ENCODE assay signal across 1 mouse cellular context in the genomic region with DNA sequence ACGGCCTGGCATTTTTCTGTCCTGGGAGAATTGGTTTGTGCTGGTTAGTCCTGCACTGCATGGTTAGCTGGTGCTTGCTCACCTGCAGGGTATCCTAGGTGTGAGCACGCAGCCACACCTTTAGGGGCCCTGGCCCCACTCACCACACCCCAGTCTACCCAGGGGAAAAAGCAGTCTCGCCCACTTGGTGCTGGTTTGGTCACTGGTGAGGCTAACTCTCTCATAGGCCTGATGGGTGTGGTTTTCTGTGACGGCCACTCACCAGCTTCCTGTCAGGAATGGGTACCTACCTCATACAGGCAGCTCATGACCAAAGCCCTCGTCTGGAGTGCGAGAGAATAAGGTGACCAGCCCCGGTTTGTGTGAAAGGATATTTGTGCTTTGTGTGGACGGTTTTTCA.
TF ChIP-seq lines count a peak whose summit lies in the region.

No protein-coding gene starts in this region.

TF ChIP-seq in MEL, 35 proteins besides CTCF, POLR2A, EP300 and RAD21:
- TF ChIP-seq NELFE (IDR thresholded peaks at IDR 0.05; ENCODE audit: low read depth, low read length) (no peak), TAL1 (IDR thresholded peaks at IDR 0.05; ENCODE audit: low read length) (no peak), POLR2AphosphoS5 (IDR thresholded peaks at IDR 0.05; ENCODE audit: borderline replicate concordance, low read depth, low read length) (no peak), ZKSCAN1 (IDR thresholded peaks at IDR 0.05; ENCODE audit: low read depth, low read length) (no peak), MYC (IDR thresholded peaks at IDR 0.05; ENCODE audit: low read depth, low read length) (no peak), BHLHE40 (IDR thresholded peaks at IDR 0.05; ENCODE audit: borderline replicate concordance, low read depth, low read length) (no peak), ZMIZ1 (IDR thresholded peaks at IDR 0.05; ENCODE audit: low read depth, low read length) (no peak), GABPA (IDR thresholded peaks at IDR 0.05; ENCODE audit: low read depth, low read length) (no peak), MEF2A (IDR thresholded peaks at IDR 0.05; ENCODE audit: extremely low read depth, insufficient replicate concordance, low read depth, low read length, poor library complexity, severe bottlenecking) (no peak)
